Mouse (Mus musculus): ENCODE results near the gene Npepl1.

- TF ChIP-seq CTCF (IDR thresholded peaks at IDR 0.05; ENCODE audit: borderline replicate concordance, control insufficient read depth, extremely low read depth, insufficient read depth, low read length, poor library complexity) (no peak), POLR2A (IDR thresholded peaks at IDR 0.05; ENCODE audit: control insufficient read depth, extremely low read depth, insufficient read depth, low read length, poor library complexity) (no peak)
Measured at GRCm38 (mm10) chr2:174071406-174071805, 38.7 kb upstream of the Npepl1 start.
